ENCODE assay signal across 15 mouse cellular contexts in genomic region chr19:4713886-4714285, GRCm38 (mm10). TPM values are rescaled to one million over a fixed set of nuclear protein-coding genes. Genes with fewer than 3 reads are reported as not detected.
DNase-seq lines count a peak whose midpoint lies in the region; ATAC-seq lines count a peak whose summit lies in the region.
"Had no signal": no experiment of that assay in that cellular context is flagged by ENCODE, and none has a peak within 500 bp of the region (broad histone marks: within the 10 kb centered on the region; RNA-seq: fewer than 3 reads in every experiment).

No protein-coding gene starts in this region.

- H3K4me2 ChIP-seq in hindbrain, embryonic 11.5 days (replicated peaks; ENCODE audit: low read depth, low read length) = peak overlapping the region; percentile 91
- H3K4me2 ChIP-seq in midbrain, embryonic 13.5 days (replicated peaks) = peak overlapping the region; percentile 72
- H3K4me2 ChIP-seq: heart, embryonic 12.5 days; liver, embryonic 13.5 days had no signal

- H3K27me3 ChIP-seq in hindbrain, embryonic 11.5 days (ENCODE audit: control insufficient read depth, insufficient read depth, low read length) = peaks cover 2% of the 10 kb centered on the region; the same call in 1 of the 2 replicates
- H3K27me3 ChIP-seq in midbrain, embryonic 13.5 days = no peaks in the 10 kb centered on the region

- ATAC-seq in hindbrain, embryonic 11.5 days (ENCODE audit: low FRiP score) = no peak
- no peak for ATAC-seq in midbrain, embryonic 13.5 days
- ATAC-seq in megakaryocyte progenitor cell, adult 5-6 weeks (replicated peaks; ENCODE audit: poor library complexity) = no peak
- ATAC-seq: CD4-positive, CD25-positive, alpha-beta regulatory T cell, adult 4 months; lung, postnatal 0 days had no signal

- peak overlapping the region; percentile 84; the same call in 1 of the 2 replicates for H3K4me3 ChIP-seq in hindbrain, embryonic 11.5 days (ENCODE audit: low read depth, low read length)
- H3K4me3 ChIP-seq in midbrain, embryonic 13.5 days (replicated peaks) = peak overlapping the region; percentile 83
- H3K4me3 ChIP-seq: heart, embryonic 12.5 days; liver, embryonic 13.5 days had no signal

- WGBS in hindbrain, embryonic 11.5 days = 53% methylated on average over 3 of the region's 3 CpGs
- 51% methylated on average over 3 of the region's 3 CpGs for WGBS in midbrain, embryonic 13.5 days

- no peak overlapping the region for H3K9ac ChIP-seq in hindbrain, embryonic 11.5 days (ENCODE audit: low read depth, low read length)
- H3K9ac ChIP-seq in midbrain, embryonic 13.5 days (replicated peaks) = peak overlapping the region; percentile 96
- H3K9ac ChIP-seq: heart, embryonic 12.5 days; liver, embryonic 13.5 days had no signal

- H3K4me1 ChIP-seq in hindbrain, embryonic 11.5 days (replicated peaks; ENCODE audit: control insufficient read depth, insufficient read depth, low read length) = no peaks in the 10 kb centered on the region; the same call in 1 of the 2 replicates
- peaks cover 45% of the 10 kb centered on the region for H3K4me1 ChIP-seq in midbrain, embryonic 13.5 days (replicated peaks)

- peak; percentile 21 for DNase-seq in retina, embryonic 14.5 days (ENCODE audit: low spot score)
- DNase-seq in retina, postnatal 1 day = no peak
- peak; percentile 27 for DNase-seq in hindbrain, embryonic 11.5 days (ENCODE audit: low spot score)
- DNase-seq in lung, postnatal 4 days = no peak
- no peak for DNase-seq in cerebellum, adult 11-12 months
- DNase-seq: adrenal gland, postnatal 25 days; gastrocnemius, postnatal 25 days; liver, embryonic 13.5 days; right cerebral cortex, postnatal 4 days; thymus, adult 2 months had no signal

- H3K36me3 ChIP-seq in hindbrain, embryonic 11.5 days (ENCODE audit: control insufficient read depth, insufficient read depth, low read length) = no peaks in the 10 kb centered on the region
- peaks cover 2% of the 10 kb centered on the region; the same call in 1 of the 2 replicates for H3K36me3 ChIP-seq in midbrain, embryonic 13.5 days
- H3K36me3 ChIP-seq: heart, embryonic 12.5 days; liver, embryonic 13.5 days had no signal

- no peak overlapping the region for H3K27ac ChIP-seq in hindbrain, embryonic 11.5 days (ENCODE audit: low read depth, low read length)
- H3K27ac ChIP-seq in midbrain, embryonic 13.5 days = no peak overlapping the region
- H3K27ac ChIP-seq: liver, embryonic 13.5 days had no signal

- H3K9me3 ChIP-seq in hindbrain, embryonic 11.5 days (ENCODE audit: control insufficient read depth, low read length) = no peaks in the 10 kb centered on the region
- no peaks in the 10 kb centered on the region for H3K9me3 ChIP-seq in midbrain, embryonic 13.5 days
- H3K9me3 ChIP-seq: heart, embryonic 12.5 days; liver, embryonic 13.5 days had no signal

RNA-seq across cellular contexts. Expression of gene Sptbn2, which starts 2.9 kb away (rescaled TPM):
- 17.4 and 18.7 TPM in 2 replicates for polyA plus RNA-seq in hindbrain, embryonic 11.5 days (2014; fragmentation: Nextera tagmentation; extraction: Ambion mirVana)
- 29.8 and 31.9 TPM in 2 replicates for polyA plus RNA-seq in midbrain, embryonic 13.5 days (2015; fragmentation: Nextera tagmentation; extraction: Ambion mirVana)
- total RNA-seq in megakaryocyte progenitor cell, adult 5-6 weeks (2015) = not detected in 2 replicates
- total RNA-seq in megakaryocyte progenitor cell, adult 5-6 weeks (2017) = not detected in 2 replicates

RNA-seq across cellular contexts. Expression of gene Gm960, which starts 15.4 kb away (rescaled TPM):
- 2.7 and 4.9 TPM in 2 replicates for polyA plus RNA-seq in hindbrain, embryonic 11.5 days (2014; fragmentation: Nextera tagmentation; extraction: Ambion mirVana)
- polyA plus RNA-seq in midbrain, embryonic 13.5 days (2015; fragmentation: Nextera tagmentation; extraction: Ambion mirVana) = 3.8 and 5.0 TPM in 2 replicates
- not detected in 2 replicates for total RNA-seq in megakaryocyte progenitor cell, adult 5-6 weeks (2015)
- total RNA-seq in megakaryocyte progenitor cell, adult 5-6 weeks (2017) = not detected in 2 replicates
- total RNA-seq: adrenal gland, postnatal 25 days; gastrocnemius, postnatal 25 days had no signal
- polyA plus RNA-seq: CD4-positive, CD25-positive, alpha-beta regulatory T cell, adult 4 months; liver, embryonic 13.5 days had no signal

RNA-seq across cellular contexts. Expression of gene Rbm4b, which starts 42.4 kb away (rescaled TPM):
- polyA plus RNA-seq in hindbrain, embryonic 11.5 days (2014; fragmentation: Nextera tagmentation; extraction: Ambion mirVana) = 146 and 154 TPM in 2 replicates
- polyA plus RNA-seq in midbrain, embryonic 13.5 days (2015; fragmentation: Nextera tagmentation; extraction: Ambion mirVana) = 220 TPM in 2 replicates
- total RNA-seq in megakaryocyte progenitor cell, adult 5-6 weeks (2015) = 8.5 and 12.3 TPM in 2 replicates
- total RNA-seq in megakaryocyte progenitor cell, adult 5-6 weeks (2017) = 11.3 and 12.2 TPM in 2 replicates

Comparison
In these comparisons a context has a peak if more than half of its experiments do, and no peak if none do; other contexts are left out.
1. DNase-seq: peak in retina, embryonic 14.5 days (single experiment) and hindbrain, embryonic 11.5 days (single experiment); none in retina, postnatal 1 day (single experiment), lung, postnatal 4 days (0 of 2) and cerebellum, adult 11-12 months (single experiment).